Mouse (Mus musculus): ENCODE measurements around the gene Scd3.

DNA sequence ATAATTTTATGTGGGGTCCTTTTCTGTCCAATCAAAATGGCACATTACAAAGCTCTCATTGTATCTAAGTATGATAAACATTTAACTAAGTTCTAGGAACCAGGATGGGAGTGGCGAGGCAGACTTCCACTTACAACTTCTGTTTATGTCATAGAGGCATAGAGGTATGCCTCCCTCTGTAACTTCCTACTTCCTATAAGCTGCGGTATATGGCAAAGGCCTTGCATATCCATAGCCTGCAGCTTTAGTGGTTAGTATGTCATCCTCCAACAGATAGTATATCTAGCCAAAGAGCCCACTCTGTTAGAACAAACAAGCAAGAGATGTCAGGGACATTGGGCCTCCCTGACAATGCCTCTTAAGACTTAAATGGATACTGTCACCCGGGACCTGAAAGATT is 26.3 kb upstream of the Scd3 start:
- TF ChIP-seq CTCF (IDR thresholded peaks at IDR 0.05; ENCODE audit: control insufficient read depth, insufficient read depth, low read length) = no peak
- no peak for TF ChIP-seq POLR2A (IDR thresholded peaks at IDR 0.05; ENCODE audit: borderline replicate concordance, control insufficient read depth, low read depth, low read length)

Measured in bone marrow, adult 2 months (tissue).